Mouse (Mus musculus) CD4-positive, CD25-positive, alpha-beta regulatory T cell, adult 4 months (primary cell): ENCODE results near the gene Gm11239. TPM values are rescaled to one million over a fixed set of nuclear protein-coding genes. Genes with fewer than 3 reads are reported as not detected.
"Not testable (repeated sequence)": the region's sequence is repeated elsewhere in the genome, so short reads cannot be mapped to it uniquely, and the experiment has no call there.

Experiments
- ATAC-seq: one replicate; pipeline ENCODE4 v1.8.0; 2017
- polyA plus RNA-seq, 2 experiments: library from polyadenylated mRNA; unstranded; fragments of 100-300 nt; shearing (Covaris generic); gene quantifications; one replicate each; pipeline ENCODE4 v1.2.1; 2017

Gene Gm11239
- polyA plus RNA-seq, result not detected

- ATAC-seq, result not testable (repeated sequence)
Measured at GRCm38 (mm10) chr4:73668054-73668453, at the start of gene Gm11239. Gm11239 (plus strand) TSS chr4:73668354.

- not testable (repeated sequence) for ATAC-seq
Measured at GRCm38 (mm10) chr4:73622684-73623083, 45.5 kb upstream of the Gm11239 start, which contains the start of gene Gm11237. Gm11237 (plus strand) TSS chr4:73622984.

GRCm38 (mm10) chr4:73637821-73638220, 30.3 kb upstream of the Gm11239 start, which contains the start of gene Gm11236:
Gm11236 (plus strand) TSS chr4:73638121.
- ATAC-seq, result not testable (repeated sequence)

GRCm38 (mm10) chr4:73661864-73662263, 6.3 kb upstream of the Gm11239 start:
- ATAC-seq, result not testable (repeated sequence)

GRCm38 (mm10) chr4:73683216-73683615, 15.1 kb downstream of the Gm11239 start, which contains the start of gene Gm428:
Gm428 (plus strand) TSS chr4:73683516.
- not testable (repeated sequence) for ATAC-seq

GRCm38 (mm10) chr4:73718761-73719160, 50.6 kb downstream of the Gm11239 start:
- ATAC-seq, result no peak

GRCm38 (mm10) chr4:73719819-73720218, 51.7 kb downstream of the Gm11239 start:
- ATAC-seq, result no peak

Other genes with a start within 250 kb of the Gm11239 start
- not detected for gene Gm11238, start 60.5 kb upstream of the Gm11239 start, polyA plus RNA-seq
- not detected for gene Gm11237, start 45.4 kb upstream of the Gm11239 start, polyA plus RNA-seq
- not detected for gene Gm11236, start 30.2 kb upstream of the Gm11239 start, polyA plus RNA-seq
- not detected for gene Gm428, start 15.2 kb downstream of the Gm11239 start, polyA plus RNA-seq
- gene Rasef, start 122.6 kb downstream of the Gm11239 start, polyA plus RNA-seq, result not detected
- gene Gm11758, start 207.9 kb downstream of the Gm11239 start, polyA plus RNA-seq, result not detected
- not detected for gene Gm11757, start 222.8 kb downstream of the Gm11239 start, polyA plus RNA-seq
- not detected for gene Gm13871, start 237.6 kb downstream of the Gm11239 start, polyA plus RNA-seq